Mouse (Mus musculus) heart, adult 9 months (tissue): Measurements from ENCODE around the gene Cfb.
"Not testable (repeated sequence)": the region's sequence is repeated elsewhere in the genome, so short reads cannot be mapped to it uniquely, and the experiment has no call there.

Experiments
- DNase-seq, 2 experiments: peaks; one replicate each; pipeline ENCODE4 v3.0.0; 2022; ENCODE audit warnings: low spot score in 2 of 2

The Cfb gene

DNA sequence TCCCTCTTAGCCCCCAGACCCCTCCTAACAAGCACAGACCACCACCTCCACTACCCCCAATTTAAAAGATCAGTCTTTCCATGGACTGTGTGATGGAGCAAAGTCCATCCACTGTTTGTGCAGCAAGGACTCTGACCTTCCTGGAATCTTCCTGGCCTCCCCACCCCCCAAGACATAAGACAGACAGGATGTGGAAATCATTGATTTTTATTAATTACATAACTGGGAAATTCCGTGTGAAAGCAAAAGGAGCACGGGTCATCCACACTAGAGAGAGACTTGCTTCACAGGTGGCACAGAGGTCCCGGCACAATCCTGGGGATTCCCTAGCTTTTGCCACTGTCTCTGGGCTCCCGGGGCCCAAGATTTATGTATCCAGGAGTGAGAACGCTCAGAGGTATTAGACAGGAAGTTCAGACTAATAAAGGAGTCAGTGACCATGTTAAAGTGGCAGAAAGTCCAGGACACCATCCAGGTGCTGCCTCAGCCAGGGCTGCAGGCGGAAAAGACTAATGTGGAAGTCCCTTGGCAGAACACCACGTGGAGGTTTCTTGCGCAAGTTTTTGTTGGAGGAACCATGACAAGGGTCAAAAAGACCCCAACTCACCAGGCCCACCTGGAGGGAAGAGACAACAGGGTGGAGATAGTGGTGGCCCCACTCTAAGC is at the start of gene Cfb:
TSS of gene Cfb (minus strand) at position 103 of the 666 bp plus-strand sequence.
- DNase-seq: no peak

DNA sequence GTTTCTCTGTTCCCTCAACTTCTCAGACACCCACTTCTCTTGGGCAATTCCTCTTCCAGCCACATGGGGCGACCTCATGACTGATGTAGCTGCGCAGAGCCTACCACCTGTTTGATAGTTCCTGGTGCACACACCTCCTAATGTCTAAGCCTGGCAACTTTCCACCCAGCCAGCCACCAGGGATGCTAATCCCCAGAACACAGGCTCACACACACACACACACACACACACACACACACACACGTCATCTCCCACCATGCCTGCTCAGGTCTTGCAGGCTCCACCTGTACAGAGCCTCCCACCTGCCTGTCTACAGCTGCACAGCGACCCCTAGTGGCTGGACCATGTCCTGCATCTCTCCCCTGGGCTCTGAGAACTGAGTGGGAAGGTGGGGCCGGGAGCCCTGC is 49.6 kb upstream of the Cfb start:
- peak; percentile 57 to 65 for DNase-seq

DNA sequence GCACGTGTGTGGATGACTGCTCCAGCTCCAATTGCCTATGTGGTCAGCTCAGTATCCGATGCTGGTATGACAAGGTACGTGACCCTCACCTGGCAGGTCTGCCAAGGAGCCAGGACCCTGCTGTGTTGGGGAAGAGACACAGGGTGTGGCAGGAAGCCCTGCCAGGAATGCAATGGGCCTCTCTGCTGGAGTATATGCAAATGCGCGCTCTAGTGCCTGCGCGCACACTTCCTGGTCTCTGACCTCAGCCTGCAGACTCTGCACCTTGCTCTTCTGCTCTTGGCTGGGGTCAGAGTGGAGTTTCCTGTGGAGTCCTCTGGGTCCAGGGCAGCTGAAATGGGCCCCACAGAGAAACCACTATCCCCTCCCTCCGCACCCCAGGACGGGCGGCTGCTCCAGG is 48.7 kb upstream of the Cfb start:
- DNase-seq: no peak

DNA sequence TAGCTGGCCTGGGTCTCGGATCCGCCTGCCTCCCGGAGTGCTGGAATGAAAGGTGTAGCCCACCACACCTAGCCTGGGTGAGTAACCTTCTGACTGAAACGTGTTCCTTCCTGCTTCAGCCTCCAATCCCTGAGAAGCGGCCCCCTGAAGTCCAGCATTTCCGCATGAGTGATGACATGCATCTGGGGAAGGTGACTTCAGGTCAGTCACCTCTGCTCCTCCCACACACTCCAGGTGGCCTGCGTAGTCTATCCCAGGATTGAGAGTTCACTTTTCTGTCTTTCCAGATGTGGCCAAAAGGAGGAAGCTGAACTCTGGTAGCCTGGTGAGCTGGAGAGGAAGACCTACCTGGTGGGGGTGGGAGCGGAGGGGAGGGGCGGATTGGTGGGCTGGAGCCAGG is 40.6 kb upstream of the Cfb start:
- DNase-seq: no peak

DNA sequence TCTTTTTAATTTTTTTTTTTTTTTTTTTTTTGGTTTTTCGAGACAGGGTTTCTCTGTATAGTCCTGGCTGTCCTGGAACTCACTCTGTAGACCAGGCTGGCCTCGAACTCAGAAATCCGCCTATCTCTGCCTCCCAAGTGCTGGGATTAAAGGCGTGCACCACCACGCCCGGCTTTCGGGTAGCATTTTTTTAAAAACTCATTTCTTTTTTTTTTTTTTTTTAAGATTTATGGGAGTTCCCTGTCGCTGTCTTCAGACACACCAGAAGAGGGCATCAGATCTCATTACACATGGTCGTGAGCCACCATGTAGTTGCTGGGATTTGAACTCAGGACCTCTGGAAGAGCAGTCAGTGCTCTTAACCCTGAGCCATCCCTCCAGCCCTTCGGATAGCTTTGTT is 39.6 kb upstream of the Cfb start:
- DNase-seq: not testable (repeated sequence)

DNA sequence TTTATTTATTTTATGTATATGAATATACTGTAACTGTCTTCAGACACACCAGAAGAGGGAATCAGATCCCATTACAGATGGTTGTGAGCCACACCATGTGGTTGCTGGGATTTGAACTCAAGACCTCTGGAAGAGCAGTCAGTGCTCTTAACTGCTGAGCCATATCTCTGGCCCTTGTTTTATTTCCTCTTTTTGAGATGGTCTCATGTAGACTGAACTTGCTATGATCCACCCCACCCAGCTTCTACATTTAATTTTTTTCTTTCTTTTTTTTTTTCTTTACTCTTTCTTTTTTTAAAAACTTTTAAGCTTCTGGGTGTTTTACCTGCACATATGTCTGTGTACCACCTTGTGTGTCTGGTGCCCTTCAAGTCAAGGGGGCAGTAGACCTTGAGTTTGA is 38.5 kb upstream of the Cfb start:
- DNase-seq: not testable (repeated sequence)

DNA sequence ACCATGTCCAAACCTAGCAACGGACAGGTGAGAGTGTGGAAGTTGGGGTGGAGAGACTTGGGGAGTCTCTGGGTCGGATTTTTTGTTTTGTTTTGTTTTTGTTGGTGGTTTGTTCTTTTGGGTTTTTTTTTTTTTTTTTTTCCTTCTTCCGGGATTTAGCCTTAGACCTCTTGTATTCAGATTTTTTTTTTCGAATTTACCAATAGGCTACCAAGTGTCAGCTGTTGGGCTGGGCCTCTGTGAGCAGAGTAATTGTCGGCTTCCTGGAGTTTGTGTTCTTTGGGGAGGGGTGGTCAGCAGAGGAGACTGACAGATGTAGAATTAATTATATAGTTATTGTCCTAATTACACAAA is 37.5 kb upstream of the Cfb start:
- DNase-seq: peak; percentile 29 to 50

DNA sequence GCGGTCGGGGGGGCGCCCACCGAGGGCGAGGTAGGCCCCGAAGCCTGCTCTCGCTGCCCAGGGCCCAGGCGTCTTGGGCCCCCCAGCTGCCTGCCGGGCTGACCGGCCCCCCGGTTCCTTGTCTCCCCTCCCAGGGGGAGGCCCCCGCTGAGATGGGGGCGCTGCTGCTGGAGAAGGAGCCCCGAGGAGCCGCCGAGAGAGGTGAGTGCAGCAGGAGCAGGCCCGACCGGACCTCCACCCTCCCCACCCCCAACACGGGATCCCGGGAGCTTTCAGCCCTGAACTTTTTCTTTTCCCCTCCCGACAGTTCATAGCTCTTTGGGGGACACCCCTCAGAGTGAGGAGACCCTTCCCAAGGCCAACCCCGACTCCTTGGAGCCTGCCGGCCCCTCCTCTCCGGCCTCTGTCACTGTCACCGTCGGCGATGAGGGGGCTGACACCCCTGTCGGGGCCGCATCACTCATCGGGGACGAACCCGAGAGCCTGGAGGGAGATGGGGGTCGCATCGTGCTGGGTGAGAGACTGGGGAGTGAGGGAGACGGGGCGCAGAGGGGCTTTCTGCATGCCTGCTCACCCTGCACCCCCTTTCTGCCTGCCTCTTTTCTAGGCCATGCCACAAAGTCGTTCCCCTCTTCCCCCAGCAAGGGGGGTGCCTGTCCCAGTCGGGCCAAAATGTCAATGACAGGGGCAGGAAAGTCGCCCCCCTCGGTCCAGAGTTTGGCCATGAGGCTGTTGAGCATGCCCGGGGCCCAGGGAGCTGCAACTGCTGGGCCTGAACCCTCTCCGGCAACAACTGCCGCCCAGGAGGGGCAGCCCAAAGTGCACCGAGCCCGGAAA is 37.0 kb upstream of the Cfb start:
- DNase-seq: peak; percentile 43 to 61

DNA sequence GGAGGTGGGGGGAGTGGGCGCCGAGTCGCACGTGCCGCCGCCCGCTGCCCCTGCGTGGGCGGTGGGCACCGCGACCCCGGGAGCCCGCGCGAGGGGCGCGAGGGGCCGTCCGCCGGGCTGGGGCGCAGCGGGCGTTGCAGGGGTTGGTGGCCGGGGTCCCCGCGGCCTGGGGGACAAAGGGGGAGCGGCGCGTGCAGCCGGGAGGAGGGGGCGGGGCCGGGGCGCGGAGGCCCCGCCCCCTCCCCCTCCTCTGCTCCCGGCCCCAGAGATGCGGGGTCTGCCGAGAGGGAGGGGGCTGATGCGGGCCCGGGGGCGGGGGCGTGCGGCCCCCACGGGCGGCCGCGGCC is 36.4 kb upstream of the Cfb start:
- no peak for DNase-seq

DNA sequence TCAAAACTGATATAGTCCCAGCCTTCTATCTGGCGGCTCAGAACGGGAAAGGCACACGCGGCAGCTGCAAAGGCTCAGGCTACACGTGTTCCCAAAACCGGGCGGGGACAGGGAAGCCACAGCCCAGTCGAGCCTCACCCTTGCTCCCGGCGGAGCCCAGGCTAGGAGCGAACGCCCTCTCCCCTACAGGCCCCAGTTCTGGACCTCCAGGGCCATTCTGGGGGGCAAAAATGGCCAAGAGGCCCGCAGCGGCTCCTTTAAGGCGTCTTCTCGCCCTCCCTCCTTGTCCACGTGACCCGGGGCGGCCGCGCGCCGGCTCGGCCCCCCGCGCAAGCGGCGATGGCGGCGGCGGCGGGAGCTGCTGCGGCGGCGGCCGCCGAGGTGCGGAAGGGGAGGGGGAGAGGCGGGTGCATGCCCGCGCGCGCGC is 35.9 kb upstream of the Cfb start, which contains the start of the genes C2 and Ehmt2:
TSS of gene C2 (minus strand) at position 106 of the 427 bp plus-strand sequence.
TSS of gene Ehmt2 (plus strand) at position 310 of the 427 bp plus-strand sequence.
- DNase-seq: peak; percentile 85 to 86

DNA sequence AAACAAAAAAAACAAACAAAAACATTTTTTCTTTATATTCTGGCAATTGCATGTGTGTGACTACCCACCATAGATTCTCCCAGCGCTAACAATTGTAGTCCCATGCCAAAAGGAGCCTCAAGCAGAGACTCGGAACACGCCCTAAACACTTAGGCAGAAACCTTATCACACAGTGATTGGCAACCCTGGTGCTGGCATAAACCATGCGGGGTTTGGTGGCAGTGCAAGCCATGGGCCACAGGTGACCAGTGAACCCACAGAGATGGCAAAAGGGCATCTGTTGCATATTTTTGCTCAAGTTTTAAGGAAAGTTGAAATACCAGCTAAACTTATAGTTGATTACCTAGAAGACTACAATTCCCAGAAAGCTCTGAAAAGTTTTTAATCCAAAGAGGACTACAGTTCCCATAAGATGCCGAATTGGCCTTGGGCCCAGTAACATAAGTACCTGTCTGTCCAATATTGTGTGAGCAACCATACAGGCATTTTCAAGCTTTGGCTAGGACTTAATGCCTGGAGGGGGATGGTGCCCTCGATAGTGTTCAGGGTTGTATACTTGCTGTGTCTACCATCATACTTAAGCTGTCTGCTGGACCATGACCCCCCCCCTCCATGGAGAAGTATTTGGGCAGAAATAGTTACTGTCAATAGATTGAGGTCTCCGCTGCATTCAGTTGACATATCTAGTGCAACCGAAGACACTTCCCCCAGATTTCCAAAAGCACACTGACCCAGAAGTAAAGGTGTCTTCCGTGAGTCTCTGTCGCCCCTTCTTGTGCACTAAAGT is 35.2 kb upstream of the Cfb start:
- DNase-seq: peak; percentile 35 to 40

DNA sequence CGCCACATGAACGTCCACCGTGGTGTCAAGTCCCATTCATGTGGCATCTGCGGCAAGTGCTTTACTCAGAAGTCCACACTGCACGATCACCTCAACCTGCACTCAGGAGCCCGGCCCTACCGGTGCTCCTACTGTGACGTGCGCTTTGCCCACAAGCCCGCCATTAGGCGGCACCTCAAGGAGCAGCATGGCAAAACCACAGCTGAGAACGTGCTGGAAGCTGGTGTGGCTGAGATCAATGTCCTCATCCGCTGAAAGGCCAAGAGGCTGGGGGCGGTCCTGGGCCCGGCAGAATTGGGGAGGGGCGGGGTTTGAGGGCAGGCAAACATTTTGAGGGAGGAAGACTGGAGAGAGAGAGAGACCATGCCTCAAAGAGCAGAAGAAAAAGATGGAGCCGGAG is 34.0 kb upstream of the Cfb start:
- no peak for DNase-seq

DNA sequence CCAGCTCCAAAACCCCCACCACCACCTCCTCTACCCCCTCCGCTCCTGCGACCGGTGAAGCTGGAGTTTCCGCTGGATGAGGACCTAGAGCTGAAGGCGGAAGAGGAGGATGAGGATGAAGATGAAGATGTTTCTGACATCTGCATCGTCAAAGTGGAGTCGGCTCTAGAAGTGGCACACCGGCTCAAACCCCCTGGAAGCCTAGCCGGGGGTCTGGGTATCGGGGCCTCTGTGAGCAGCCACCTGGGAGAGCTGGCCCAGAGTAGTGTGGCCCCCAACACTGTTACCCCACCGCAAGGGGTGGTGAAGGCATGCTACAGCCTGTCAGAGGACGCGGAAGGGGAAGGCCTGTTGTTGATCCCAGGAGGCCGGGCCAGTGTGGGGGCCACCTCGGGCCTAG is 33.4 kb upstream of the Cfb start:
- no peak for DNase-seq

DNA sequence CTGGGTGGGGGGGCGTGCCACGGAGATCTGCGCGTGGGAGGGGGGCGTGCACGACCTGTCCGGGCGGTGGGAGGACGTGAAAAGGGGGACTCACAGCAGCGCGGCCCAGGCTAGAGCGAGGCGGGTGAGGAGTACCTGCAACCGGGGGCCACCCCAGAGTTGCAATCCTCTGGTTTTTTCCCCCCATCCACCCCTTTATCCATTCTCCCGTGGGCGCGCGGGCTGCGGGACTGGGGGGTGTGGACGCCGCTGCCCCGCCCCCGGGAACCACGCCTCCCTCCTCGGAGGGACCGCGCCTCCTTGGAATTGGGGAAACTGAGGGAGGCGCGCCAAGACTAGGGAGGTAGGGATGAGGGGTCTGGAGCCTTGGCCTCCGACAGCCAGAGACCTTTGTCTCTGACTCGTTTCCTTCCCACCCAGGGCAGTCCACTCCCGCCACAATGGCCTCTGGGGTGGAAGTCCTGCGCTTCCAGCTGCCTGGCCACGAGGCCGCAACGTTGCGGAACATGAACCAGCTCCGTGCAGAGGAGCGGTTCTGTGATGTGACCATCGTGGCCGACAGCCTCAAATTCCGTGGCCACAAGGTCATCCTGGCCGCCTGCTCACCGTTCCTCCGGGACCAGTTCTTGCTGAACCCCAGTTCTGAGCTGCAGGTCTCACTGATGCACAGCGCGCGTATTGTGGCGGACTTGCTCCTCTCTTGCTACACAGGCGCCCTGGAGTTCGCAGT is 32.6 kb upstream of the Cfb start:
- DNase-seq: peak; percentile 49 to 56

DNA sequence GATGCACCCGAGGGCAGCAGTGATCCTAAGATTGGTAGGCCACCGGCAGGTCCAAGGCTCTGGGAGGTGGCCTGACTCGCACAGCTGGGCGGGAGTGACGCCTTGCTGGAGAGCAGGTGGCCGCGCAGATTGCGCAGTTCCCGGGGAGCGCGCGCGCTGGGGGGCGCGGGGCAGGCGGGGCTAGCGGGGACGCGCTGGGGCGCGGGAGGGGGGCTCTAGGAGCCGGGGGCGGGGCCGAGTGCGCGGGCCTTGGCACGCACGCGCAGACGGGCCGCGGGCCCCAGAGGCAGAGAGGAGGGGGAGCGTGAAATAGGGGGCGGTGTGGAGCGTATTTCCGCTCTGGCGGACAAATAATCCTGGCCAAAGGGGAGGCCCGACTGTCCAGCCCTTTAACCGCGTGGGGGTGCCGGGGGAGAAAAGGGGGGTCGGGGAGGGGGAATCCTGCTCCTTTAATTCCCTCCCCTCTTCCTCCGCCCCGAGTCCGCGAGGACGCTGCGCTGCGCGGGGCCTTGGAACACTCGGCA is 31.8 kb upstream of the Cfb start:
- peak; percentile 95 to 96 for DNase-seq

DNA sequence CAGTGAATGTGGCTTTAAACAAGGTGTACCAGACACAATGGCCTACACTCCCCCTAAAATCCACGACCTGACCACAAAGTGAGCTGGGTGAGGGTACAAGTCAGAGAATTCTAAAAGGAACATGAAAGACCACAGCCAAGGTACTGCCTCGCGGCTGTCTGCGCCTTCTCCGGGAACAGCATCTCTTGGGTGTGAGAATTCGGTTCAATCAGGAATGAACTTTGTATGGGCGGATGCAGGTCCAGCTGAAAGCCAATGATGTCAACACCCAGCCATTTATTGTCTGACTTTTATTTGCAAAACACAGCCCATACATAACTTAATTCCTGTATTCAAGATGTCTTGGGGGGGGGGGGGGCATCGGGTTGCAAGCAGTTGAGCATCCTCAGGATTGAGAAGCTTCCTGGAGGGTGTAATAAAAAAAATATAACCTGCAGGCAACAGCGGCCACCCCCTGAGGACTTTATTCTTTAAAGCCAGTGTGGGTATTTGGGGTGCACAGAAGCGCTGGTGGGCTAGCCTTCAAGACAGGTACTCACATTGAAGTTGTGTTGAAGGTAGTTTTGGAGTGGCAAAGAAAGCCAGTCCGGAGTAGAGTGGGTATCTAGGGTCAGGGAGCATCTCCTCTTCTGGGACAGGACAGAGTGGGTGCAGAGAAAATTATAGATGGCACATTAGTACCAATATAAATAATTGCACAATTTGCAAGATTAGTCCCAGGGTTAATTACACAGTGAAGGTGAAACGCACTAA is 30.9 kb upstream of the Cfb start:
- DNase-seq: no peak

DNA sequence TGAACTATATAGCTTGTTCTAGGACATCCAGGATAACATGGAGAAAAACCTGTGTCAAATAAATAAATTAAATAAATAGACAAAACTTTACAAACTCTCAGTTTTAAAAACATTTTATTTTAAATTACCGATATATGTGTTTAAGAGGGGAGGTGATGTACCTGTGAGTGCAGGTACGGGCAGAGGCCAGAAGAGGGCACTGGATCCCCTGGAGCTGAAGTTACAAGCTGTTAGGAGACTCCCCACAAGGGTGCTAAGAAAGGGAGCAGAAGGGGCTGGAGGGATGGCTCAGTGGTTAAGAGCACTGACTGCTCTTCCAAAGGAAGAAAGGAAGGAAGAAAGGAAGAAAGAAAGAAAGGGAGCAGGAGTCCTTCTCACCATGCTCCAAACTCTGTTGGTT is 29.1 kb upstream of the Cfb start:
- DNase-seq: no peak

DNA sequence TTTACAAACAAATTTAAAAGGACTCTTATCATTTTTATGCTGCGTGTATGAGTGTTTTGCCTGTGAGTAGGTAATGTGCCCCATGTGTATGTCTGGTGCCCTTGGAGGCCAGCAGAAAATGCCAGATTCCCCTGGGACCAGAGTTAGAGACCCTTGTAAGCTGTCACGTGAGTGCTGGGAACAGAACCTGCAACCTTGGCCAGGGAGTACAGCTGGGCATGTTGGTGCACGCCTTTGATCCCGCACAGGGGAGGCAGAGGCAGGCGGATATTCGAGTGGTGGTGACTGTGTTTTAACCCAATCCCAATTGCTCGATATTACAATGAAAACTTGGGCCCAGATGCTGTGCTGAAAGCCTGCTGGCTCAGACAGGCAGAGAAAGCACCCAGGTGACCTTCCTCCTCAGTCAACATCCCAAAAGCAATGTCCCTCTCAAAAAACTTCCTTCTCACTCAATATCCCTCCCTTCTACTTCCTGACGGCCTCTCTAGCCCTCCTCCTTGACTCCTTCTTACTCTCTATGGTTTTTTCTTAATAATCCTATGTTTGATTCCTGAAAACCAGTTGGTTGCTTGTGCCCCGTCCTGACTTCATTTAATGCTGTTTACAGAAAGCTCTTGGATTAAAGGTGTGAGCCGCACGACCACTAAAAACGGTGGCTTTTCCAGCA is 27.9 kb upstream of the Cfb start:
- no peak for DNase-seq

DNA sequence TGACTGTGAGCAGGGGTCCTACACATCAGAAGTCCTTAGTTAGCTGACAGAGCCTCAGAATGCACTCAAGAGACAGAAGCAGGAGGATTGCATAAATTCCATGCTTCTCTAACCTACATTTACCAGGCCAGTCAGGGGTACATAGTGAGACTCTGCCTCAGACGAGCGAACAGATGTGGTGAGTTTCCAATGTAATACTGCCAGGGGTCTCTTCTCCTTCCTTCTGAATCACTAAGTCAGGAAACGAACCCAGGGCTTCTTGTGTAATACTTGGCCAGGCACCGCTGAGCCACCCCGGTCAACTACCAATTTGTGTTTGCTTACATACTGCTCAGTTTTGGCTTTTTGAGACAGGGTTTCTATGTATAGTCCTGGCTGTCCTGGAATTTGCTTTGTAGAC is 25.6 kb upstream of the Cfb start:
- DNase-seq: no peak

DNA sequence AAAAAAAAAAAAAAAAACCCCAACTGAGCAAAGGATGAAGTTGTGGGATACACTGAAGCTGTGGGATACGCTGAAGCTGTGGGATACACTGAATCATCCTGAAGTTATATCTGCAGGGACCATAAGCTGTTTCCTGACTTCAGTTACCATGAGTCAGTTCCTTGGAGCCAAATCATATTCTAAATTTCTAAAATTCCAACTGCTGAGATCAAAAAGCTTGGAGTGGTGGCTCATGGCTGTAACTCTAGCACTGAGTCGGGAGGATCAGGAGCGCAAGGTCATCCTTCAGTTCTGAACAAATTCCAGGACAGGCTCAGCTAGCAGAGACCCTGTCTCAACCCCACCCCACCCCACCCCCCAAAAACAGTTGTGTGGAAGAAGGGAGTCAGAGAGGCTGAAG is 23.3 kb upstream of the Cfb start:
- DNase-seq: no peak
